Mouse (Mus musculus) liver, embryonic 14.5 days (tissue): ENCODE measurements around the gene Cope.

Experiments
- CTCF ChIP-seq: IDR thresholded peaks from 2 replicates; pipeline ENCODE4 v1.5.1; 2016; ENCODE audit warnings: antibody characterized with exemption, low read depth, control low read depth
- EP300 ChIP-seq: IDR thresholded peaks from 2 replicates; pipeline ENCODE4 v1.6.1; 2016; ENCODE audit warnings: antibody characterized with exemption, low read depth

DNA sequence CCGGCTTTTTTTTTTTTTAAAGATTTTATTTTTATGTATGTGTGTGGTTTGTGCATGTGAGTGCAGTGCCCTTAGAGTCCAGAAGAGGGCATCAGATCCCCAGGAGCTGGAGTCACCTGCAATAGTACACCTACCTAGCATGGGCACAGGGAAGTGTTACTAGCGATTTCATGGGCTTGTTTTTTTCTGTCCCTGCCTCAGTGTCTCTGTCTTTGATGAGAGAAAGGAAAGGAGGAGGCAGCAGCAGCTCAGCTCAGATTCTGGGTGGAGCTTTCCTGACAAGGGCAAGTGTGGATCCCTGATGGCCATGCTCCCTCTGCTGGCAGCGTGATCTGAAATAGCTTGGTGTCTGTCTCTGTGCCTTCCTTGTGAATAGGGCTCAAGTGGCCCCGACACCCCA is 58.5 kb downstream of the Cope start:
- peak; percentile 88 for TF ChIP-seq CTCF
- TF ChIP-seq EP300: no peak
